Mouse (Mus musculus): ENCODE results near the gene Tiam2. TPM values are rescaled to one million over a fixed set of nuclear protein-coding genes. Genes with fewer than 3 reads are reported as not detected.
"Not testable (repeated sequence)": the region's sequence is repeated elsewhere in the genome, so short reads cannot be mapped to it uniquely, and the experiment has no call there.

Gene Tiam2
- polyA plus RNA-seq, 1 experiment = 16.7 TPM

- TF ChIP-seq CTCF (IDR thresholded peaks at IDR 0.05; ENCODE audit: borderline replicate concordance, insufficient read depth, low read length) (no peak), POLR2A (IDR thresholded peaks at IDR 0.05; ENCODE audit: low read depth, low read length) (no peak)
- peaks cover 32% of the 10 kb centered on the region for H3K4me1 ChIP-seq (ENCODE audit: control insufficient read depth, insufficient read depth, low read length)
- no peak overlapping the region for H3K4me3 ChIP-seq (ENCODE audit: insufficient read depth, low read length)
- peak overlapping the region; percentile 87 for H3K27ac ChIP-seq (ENCODE audit: insufficient read depth, low read length)
Observed at GRCm38 (mm10) chr17:3336887-3337524, 10.6 kb downstream of the Tiam2 start.

DNA sequence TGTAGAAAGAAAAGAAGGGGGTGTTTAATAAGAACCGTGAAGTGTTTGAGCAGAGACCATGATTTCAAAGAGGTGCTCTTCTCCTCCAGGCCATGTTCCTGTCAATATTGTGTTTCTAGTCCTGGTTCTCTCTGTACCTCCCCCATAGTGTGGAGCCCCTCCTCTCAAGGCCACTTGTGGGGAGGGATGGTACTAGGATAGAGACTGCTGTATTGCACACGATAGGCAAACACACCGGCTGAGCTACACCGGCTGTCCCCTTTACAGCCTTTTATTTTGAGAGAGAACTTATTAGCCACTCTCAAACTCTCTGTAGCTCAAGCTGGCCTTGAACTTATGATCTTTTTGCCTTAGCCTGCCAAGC is 11.1 kb downstream of the Tiam2 start:
- H3K4me3 ChIP-seq (ENCODE audit: insufficient read depth, low read length) = no peak overlapping the region
- TF ChIP-seq CTCF (IDR thresholded peaks at IDR 0.05; ENCODE audit: borderline replicate concordance, insufficient read depth, low read length) (no peak), POLR2A (IDR thresholded peaks at IDR 0.05; ENCODE audit: low read depth, low read length) (no peak)
- H3K4me1 ChIP-seq (ENCODE audit: control insufficient read depth, insufficient read depth, low read length) = peaks cover 30% of the 10 kb centered on the region
- peak overlapping the region; percentile 87 for H3K27ac ChIP-seq (ENCODE audit: insufficient read depth, low read length)

GRCm38 (mm10) chr17:3338821-3339220 is 12.4 kb downstream of the Tiam2 start:
- TF ChIP-seq CTCF (IDR thresholded peaks at IDR 0.05; ENCODE audit: borderline replicate concordance, insufficient read depth, low read length) (no peak), POLR2A (IDR thresholded peaks at IDR 0.05; ENCODE audit: low read depth, low read length) (no peak)
- H3K4me1 ChIP-seq (ENCODE audit: control insufficient read depth, insufficient read depth, low read length) = peaks cover 30% of the 10 kb centered on the region
- H3K4me3 ChIP-seq (ENCODE audit: insufficient read depth, low read length) = no peak overlapping the region
- H3K27ac ChIP-seq (ENCODE audit: insufficient read depth, low read length) = peak overlapping the region; percentile 87

- Histone ChIP-seq H3K4me3 (ENCODE audit: insufficient read depth, low read length) (no peak overlapping the region), H3K27ac (ENCODE audit: insufficient read depth, low read length) (no peak overlapping the region), H3K4me1 (ENCODE audit: control insufficient read depth, insufficient read depth, low read length) (peaks cover 11% of the 10 kb centered on the region)
- TF ChIP-seq POLR2A (IDR thresholded peaks at IDR 0.05; ENCODE audit: low read depth, low read length) (no peak), CTCF (IDR thresholded peaks at IDR 0.05; ENCODE audit: borderline replicate concordance, insufficient read depth, low read length) (no peak)
Observed at GRCm38 (mm10) chr17:3344872-3345271, 18.5 kb downstream of the Tiam2 start.

- no peak for TF ChIP-seq POLR2A (IDR thresholded peaks at IDR 0.05; ENCODE audit: low read depth, low read length)
- no peak for TF ChIP-seq CTCF (IDR thresholded peaks at IDR 0.05; ENCODE audit: borderline replicate concordance, insufficient read depth, low read length)
- Histone ChIP-seq H3K4me1 (ENCODE audit: control insufficient read depth, insufficient read depth, low read length) (peaks cover 14% of the 10 kb centered on the region), H3K4me3 (ENCODE audit: insufficient read depth, low read length) (no peak overlapping the region), H3K27ac (ENCODE audit: insufficient read depth, low read length) (no peak overlapping the region)
Observed at GRCm38 (mm10) chr17:3345276-3345885, 19.0 kb downstream of the Tiam2 start.

GRCm38 (mm10) chr17:3347800-3348199 is 21.4 kb downstream of the Tiam2 start:
- no peak for TF ChIP-seq CTCF (IDR thresholded peaks at IDR 0.05; ENCODE audit: borderline replicate concordance, insufficient read depth, low read length)
- TF ChIP-seq POLR2A (IDR thresholded peaks at IDR 0.05; ENCODE audit: low read depth, low read length) = no peak
- H3K27ac ChIP-seq (ENCODE audit: insufficient read depth, low read length) = no peak overlapping the region
- no peak overlapping the region for H3K4me3 ChIP-seq (ENCODE audit: insufficient read depth, low read length)
- H3K4me1 ChIP-seq (ENCODE audit: control insufficient read depth, insufficient read depth, low read length) = peaks cover 16% of the 10 kb centered on the region

DNA sequence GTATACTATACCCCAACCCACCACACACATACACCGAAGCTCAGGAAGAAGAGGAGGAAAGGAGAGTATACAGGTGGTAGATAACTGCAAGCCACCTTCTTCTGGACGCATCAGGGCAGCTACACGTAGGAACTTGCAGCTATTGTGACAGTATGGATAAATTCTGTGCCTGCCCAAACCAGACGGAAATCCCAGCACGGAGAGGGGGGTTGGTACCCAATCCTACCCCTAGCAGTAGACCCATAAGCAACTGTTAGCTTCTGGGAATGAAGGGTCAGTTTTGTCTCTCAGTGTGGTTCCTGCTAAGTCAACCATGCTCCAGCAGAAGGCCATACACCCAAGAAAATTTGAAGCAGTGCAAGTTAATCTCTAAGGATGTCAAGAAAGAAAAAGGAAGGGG is 23.0 kb downstream of the Tiam2 start:
- Histone ChIP-seq H3K4me1 (ENCODE audit: control insufficient read depth, insufficient read depth, low read length) (peaks cover 16% of the 10 kb centered on the region), H3K4me3 (ENCODE audit: insufficient read depth, low read length) (no peak overlapping the region), H3K27ac (ENCODE audit: insufficient read depth, low read length) (peak overlapping the region; percentile 72)
- TF ChIP-seq POLR2A (IDR thresholded peaks at IDR 0.05; ENCODE audit: low read depth, low read length) (no peak), CTCF (IDR thresholded peaks at IDR 0.05; ENCODE audit: borderline replicate concordance, insufficient read depth, low read length) (no peak)

DNA sequence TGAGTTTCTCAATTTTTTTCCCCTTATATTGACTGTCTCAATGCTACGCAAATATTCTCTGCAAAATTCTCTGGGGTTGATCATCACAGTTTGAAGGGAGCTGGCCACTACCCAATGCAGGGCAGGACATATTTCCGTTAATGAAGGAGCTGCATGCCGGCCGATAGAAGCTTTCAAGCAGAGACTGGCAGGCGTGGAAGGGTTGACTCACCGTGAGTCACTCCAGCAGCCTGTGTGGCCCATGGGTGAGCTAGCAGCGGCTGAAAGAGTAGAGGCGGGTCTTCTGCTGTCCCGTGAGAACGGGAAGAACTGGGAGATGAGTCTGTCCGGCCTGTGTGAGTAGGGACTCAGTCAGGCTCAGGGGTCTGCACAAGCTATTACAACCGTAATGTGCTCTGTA is 23.6 kb downstream of the Tiam2 start:
- TF ChIP-seq CTCF (IDR thresholded peaks at IDR 0.05; ENCODE audit: borderline replicate concordance, insufficient read depth, low read length) (no peak), POLR2A (IDR thresholded peaks at IDR 0.05; ENCODE audit: low read depth, low read length) (no peak)
- H3K4me1 ChIP-seq (ENCODE audit: control insufficient read depth, insufficient read depth, low read length) = peaks cover 16% of the 10 kb centered on the region
- H3K4me3 ChIP-seq (ENCODE audit: insufficient read depth, low read length) = no peak overlapping the region
- peak overlapping the region; percentile 90 for H3K27ac ChIP-seq (ENCODE audit: insufficient read depth, low read length)

DNA sequence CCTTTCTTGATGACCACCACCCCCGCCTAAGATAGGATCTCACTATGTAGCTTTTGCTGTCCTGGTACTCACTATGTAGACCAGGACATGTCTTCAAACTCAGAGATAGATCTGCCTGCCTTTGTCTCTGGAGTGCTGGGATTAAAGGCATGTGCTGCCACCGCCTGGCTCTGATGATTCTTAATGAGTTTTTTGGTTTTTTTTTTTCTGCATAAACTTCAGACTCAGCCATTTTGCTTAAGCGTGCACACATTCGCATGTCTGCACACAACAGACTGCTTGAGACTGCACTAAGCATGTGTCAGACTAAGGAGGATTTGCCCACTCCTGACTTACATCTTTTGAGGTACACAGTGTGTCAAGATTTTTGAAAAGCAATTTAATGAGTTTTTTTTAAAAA is 24.0 kb downstream of the Tiam2 start:
- Histone ChIP-seq H3K4me3 (ENCODE audit: insufficient read depth, low read length) (no peak overlapping the region), H3K27ac (ENCODE audit: insufficient read depth, low read length) (peak overlapping the region; percentile 90), H3K4me1 (ENCODE audit: control insufficient read depth, insufficient read depth, low read length) (peaks cover 16% of the 10 kb centered on the region)
- TF ChIP-seq CTCF (IDR thresholded peaks at IDR 0.05; ENCODE audit: borderline replicate concordance, insufficient read depth, low read length) = no peak
- TF ChIP-seq POLR2A (IDR thresholded peaks at IDR 0.05; ENCODE audit: low read depth, low read length) = no peak

DNA sequence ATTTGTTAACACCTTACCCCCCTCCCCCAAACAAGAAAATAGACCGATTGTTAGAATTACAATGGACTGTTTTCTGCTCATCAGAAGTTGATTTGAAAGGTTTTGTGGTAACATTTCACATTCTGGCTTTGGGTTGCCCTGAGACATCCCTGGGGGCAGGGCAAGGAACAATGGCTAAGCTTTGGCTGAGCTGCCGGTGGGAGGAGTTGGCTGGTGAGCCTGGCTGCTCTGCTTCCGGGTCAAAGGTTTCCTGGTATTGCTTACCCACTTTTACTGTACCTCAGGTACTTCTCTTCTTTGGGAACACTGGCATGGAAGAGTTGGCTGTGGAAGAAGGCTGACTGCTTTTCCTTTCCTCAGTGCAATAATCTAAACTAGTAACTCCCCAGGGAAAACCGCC is 25.3 kb downstream of the Tiam2 start:
- H3K27ac ChIP-seq (ENCODE audit: insufficient read depth, low read length) = no peak overlapping the region

DNA sequence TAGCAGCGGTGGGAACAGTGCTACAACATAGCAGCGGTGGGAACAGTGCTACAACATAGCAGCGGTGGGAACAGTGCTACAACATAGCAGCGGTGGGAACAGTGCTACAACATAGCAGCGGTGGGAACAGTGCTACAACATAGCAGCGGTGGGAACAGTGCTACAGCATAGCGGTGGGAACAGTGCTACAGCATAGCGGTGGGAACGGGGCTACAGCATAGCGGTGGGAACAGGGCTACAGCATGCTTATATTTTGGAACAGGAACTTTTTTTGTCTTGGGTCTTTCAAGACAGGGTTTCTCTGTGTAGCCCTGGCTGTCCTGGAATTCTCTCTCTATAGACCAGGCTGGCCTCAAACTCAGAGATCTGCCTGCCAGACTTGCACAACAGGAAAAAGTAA is 26.8 kb downstream of the Tiam2 start:
- H3K27ac ChIP-seq (ENCODE audit: insufficient read depth, low read length); H3K4me3 ChIP-seq (ENCODE audit: insufficient read depth, low read length): not testable (repeated sequence)
- peaks cover 12% of the 10 kb centered on the region for H3K4me1 ChIP-seq (ENCODE audit: control insufficient read depth, insufficient read depth, low read length)

More for the DNA sequence above, 25.3 kb downstream of the Tiam2 start:
- TF ChIP-seq POLR2A (IDR thresholded peaks at IDR 0.05; ENCODE audit: low read depth, low read length) (no peak), CTCF (IDR thresholded peaks at IDR 0.05; ENCODE audit: borderline replicate concordance, insufficient read depth, low read length) (no peak)
- Histone ChIP-seq H3K4me1 (ENCODE audit: control insufficient read depth, insufficient read depth, low read length) (peaks cover 15% of the 10 kb centered on the region), H3K4me3 (ENCODE audit: insufficient read depth, low read length) (no peak overlapping the region)

Data from embryonic fibroblast, embryonic 13.5 days (primary cell).